Mouse (Mus musculus) embryonic fibroblast, embryonic 13.5 days (primary cell): ENCODE data around the gene Mmp11.

ENCODE experiments used
- CTCF ChIP-seq: IDR thresholded peaks from 2 replicates; pipeline ENCODE4 v1.5.1; 2011; ENCODE audit warnings: mild to moderate bottlenecking, control low read depth, low read length, moderate library complexity, borderline replicate concordance; ENCODE audit not compliant: insufficient read depth
- POLR2A ChIP-seq: IDR thresholded peaks from 2 replicates; pipeline ENCODE4 v1.6.1; 2011; ENCODE audit warnings: low read depth, mild to moderate bottlenecking, control low read depth, low read length, moderate library complexity

DNA sequence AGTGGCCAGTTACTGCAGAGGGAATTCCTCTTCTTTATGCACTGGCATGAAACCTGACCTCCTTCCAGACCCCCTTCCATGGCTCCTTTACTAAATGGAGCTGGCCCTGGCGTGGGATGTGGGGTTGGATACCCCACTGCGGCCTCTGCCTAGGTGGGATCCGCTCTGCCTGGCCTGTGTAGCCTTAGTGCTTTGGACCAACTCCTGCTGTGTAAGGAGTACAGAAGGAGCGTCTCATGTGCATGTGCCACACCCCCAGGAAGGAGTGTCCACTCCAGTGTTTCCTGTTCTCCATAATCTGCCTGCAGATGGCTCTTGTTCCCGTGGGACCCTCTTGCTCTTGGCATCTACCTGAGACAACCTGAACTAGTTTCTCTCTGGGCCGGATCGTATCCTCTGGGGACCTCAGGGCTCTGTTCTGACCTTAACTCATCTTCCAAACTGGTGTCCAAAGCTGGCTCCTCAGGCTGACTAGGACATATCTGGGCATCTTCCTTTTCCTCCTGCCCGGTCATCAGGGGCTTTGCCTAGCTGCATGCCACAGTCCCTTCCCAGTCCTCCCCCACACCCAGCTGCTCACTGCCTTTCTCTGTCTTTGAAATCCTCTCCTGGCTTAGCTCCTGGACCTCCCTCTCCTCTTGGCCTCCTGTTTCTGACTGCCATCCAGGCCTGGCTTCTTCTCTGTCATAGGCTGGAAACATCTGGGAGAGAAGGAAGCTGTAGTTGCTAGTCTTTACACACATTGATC is 46.7 kb downstream of the Mmp11 start:
- no peak for TF ChIP-seq CTCF
- no peak for TF ChIP-seq POLR2A
